Mouse (Mus musculus): ENCODE measurements around the gene Rps24. TPM values are rescaled to one million over a fixed set of nuclear protein-coding genes. Genes with fewer than 3 reads are reported as not detected.
A peak's percentile ranks its signal among the peaks of the same experiment; 100 is the strongest.

Rps24 gene
- total RNA-seq, 2 experiments from 2014 or later = 789 to 821 TPM

DNA sequence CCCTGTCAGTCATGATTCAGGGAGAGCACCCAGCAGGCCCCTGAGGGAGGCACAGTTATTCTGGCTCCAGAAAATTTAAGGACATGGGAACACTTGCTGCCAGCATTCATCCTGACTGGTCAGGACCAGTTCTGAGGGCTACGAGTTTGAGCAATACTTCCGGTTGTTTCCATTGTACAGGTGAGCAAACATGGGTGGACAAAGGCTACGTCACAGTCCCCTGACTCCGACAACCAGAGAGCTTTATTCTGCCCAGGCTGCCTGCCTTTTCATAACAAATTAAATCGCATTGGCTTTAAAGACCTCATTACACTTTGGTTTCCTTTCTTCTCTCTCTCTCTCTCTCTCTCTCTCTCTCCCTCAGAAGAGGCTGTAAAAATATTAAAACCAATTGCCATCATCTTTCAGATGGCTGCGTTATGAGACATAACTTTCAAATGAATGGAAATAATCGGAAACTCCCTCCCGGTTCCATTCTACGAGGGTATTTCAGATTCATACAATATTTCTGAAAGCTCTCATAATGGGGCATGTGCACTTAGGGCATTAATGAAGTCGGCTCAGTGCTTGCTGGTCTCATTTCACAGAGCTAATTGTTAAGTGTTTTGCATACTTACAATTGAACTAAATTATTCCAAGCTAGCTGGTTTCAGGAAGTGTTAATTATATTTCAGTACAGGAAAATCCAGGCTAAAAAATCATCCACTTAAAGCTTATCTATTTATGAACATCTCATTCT is 38.9 kb downstream of the Rps24 start:
- Histone ChIP-seq H3K27ac (peak overlapping the region; percentile 75), H3K4me3 (no peak overlapping the region)
- DNase-seq (ENCODE audit: low spot score in 2 of 2) = no peak
- TF ChIP-seq CTCF (conservative IDR thresholded peaks at IDR 0.05) = no peak

DNA sequence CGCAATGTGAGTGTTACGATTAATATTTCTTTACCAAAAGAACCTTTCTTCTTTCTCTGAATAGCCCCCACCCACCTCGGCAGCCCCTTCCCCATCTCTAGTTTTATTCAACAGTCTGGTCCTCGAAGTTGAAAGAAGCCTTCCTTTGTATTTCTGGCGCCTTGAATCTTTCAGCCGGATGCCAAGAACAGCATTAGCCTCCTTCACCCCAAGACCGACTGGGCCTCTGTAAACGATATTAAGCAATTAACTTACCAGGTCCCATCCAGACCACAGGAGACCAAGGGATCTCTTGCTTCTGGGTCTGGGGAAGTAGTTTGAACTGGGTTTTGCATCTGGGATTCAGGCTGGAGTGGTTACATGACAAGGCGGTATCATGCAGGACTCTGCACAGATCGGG is 39.5 kb downstream of the Rps24 start:
- Histone ChIP-seq H3K27ac (peak overlapping the region; percentile 75), H3K4me3 (no peak overlapping the region)
- no peak for DNase-seq (ENCODE audit: low spot score in 2 of 2)
- no peak for TF ChIP-seq CTCF (conservative IDR thresholded peaks at IDR 0.05)

DNA sequence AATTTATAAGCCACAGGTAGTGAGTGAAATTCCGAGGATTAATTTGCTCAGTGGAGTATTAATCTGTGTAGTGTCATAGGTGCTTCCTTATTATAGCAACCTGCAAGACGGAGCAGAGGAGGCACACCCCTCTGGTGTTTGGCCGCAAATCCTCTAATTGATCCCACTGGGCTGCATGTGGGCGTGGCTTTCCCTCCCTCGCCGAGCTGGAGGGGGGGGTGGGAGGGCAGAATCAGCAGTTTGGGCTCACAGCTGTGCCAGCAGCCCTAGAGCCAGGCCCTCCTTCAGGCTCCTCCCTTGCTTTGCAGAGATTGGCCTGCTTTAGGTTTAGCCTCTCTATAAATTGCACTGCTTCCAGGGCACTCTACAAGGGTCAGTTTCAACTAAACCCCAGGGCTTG is 43.3 kb downstream of the Rps24 start:
- no peak for DNase-seq (ENCODE audit: low spot score in 2 of 2)
- TF ChIP-seq CTCF (conservative IDR thresholded peaks at IDR 0.05) = no peak
- Histone ChIP-seq H3K27ac (no peak overlapping the region), H3K4me3 (no peak overlapping the region)

DNA sequence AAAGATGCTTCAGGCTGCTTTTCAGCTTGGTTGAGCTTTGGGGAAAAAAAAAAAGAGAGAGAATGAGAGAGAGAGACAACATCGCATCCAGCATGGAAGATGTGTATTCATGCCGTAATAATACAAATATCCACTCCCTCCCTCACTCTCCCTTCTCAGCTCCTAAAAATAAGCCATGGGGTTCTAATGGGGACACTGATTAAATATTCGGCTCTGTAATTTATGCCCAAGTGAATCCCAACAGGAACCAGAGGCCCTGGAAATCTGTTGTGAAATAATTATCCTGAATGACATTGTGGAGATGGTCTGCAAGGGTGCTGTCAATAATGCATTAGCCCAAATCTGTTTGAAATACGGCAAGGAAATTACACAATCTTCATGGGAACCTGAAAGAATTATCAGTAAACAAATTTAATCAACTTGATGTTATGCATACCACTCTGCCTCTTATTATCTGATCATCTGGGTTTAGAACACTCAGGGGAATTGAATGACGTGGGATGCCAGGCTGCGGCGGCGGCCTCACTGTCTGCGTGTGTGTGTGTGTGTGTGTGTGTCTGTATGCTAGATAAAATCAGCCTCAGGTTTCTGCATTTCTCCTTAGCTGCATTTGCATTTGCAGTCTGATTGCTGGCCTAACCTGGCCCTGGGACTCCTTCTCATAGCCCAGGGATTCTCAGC is 48.1 kb downstream of the Rps24 start:
- peak in 1 of 2 experiments; percentile 38 for DNase-seq (ENCODE audit: low spot score in 2 of 2)
- peak overlapping the region; percentile 28; the same call in 1 of the 2 replicates for H3K27ac ChIP-seq
- H3K4me3 ChIP-seq = no peak overlapping the region
- TF ChIP-seq CTCF (conservative IDR thresholded peaks at IDR 0.05) = no peak

DNA sequence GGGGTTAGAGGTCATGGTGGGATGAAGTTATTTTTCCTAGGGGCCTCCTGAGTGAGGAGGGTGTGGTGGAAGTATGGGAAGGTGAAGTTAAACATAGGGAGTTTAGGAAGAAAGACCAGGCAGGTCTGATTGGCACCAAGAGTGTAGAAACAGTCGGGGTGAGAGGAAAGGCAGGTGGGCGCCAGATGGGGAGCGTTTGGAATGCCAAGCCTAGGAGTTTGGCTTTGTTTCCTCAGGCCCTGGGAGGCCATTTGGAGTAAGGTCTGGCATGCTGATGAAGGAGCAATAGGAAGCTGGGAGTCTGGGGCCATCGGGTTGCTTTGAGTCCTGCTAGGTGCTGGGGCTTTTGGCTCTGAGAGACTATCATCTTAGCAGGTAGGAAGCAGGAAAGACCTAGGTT is 56.0 kb downstream of the Rps24 start:
- H3K4me3 ChIP-seq = no peak overlapping the region
- no peak for TF ChIP-seq CTCF (conservative IDR thresholded peaks at IDR 0.05)
- DNase-seq (ENCODE audit: low spot score in 2 of 2) = no peak
- 0 out of 2 replicates have a peak overlapping the region, but pooled peaks have one; percentile 3 for H3K27ac ChIP-seq

DNA sequence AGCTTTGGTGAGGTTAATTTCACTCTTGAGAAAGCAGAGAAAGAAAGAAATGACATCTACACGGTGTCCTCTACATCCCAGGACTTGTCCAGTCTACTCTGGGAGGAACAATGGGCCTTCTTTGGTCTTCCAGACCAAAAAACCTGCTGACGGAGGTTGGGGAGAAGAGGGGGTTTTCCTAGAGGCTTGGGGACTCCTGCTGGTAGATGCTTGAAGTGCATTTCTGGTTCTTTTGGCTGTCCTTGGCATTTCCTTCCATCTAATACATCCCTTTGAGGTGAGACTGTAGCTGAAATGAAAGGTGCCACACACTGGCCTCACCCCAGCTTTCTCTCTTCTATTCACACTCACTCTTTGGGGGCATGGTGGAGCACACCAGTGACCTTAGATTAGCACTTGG is 57.1 kb downstream of the Rps24 start:
- peak; percentile 81 for TF ChIP-seq CTCF (conservative IDR thresholded peaks at IDR 0.05)
- peak in 1 of 2 experiments; percentile 62 for DNase-seq (ENCODE audit: low spot score in 2 of 2)
- Histone ChIP-seq H3K27ac (0 out of 2 replicates have a peak overlapping the region, but pooled peaks have one; percentile 15), H3K4me3 (no peak overlapping the region)

Other genes with a start within 250 kb of the Rps24 start
- gene Dlg5, start 241.2 kb upstream of the Rps24 start, total RNA-seq (2021) = 10 to 100 TPM; 62.7 to 64.0 TPM
- gene E330034G19Rik, start 193.9 kb upstream of the Rps24 start, total RNA-seq (2021) = not detected
- 10 to 100 TPM; 37.9 to 38.5 TPM for gene Polr3a, start 67 bp upstream of the Rps24 start, total RNA-seq (2021)

All from layer of hippocampus, adult 2 months (tissue).